Mouse (Mus musculus) mesoderm, embryonic 11.5 days (tissue): ENCODE results near the gene Tescl.
A peak's percentile ranks its signal among the peaks of the same experiment; 100 is the strongest.

Source experiments
- DNase-seq: peaks from one replicate; pipeline ENCODE4 v3.0.0-alpha.2; 2012; ENCODE audit warnings: low read depth, low spot score

Tescl gene

GRCm38 (mm10) chr7:24299823-24300481 lies 33.8 kb downstream of the Tescl start:
- DNase-seq, result no peak

- peak; percentile 95 for DNase-seq
Measured at GRCm38 (mm10) chr7:24298973-24299708, 34.6 kb downstream of the Tescl start.

DNA sequence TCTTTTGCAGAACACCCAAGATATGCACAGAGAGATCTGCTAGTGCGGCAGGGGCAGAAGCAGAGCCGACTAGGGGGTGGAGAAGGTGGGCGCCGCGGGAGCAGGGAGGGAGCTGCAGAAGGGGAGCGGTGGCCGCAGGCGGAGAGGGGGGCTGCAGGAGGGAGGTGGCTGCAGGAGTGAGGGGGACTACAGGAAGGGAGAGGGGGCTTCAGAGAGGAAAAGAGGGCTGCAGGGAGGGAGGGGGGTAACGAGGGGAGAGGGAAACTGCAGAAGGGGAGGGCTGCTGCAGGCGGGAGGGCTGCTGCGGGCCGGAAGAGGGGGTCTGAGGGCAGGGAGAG lies 35.1 kb downstream of the Tescl start:
- DNase-seq, result no peak

DNA sequence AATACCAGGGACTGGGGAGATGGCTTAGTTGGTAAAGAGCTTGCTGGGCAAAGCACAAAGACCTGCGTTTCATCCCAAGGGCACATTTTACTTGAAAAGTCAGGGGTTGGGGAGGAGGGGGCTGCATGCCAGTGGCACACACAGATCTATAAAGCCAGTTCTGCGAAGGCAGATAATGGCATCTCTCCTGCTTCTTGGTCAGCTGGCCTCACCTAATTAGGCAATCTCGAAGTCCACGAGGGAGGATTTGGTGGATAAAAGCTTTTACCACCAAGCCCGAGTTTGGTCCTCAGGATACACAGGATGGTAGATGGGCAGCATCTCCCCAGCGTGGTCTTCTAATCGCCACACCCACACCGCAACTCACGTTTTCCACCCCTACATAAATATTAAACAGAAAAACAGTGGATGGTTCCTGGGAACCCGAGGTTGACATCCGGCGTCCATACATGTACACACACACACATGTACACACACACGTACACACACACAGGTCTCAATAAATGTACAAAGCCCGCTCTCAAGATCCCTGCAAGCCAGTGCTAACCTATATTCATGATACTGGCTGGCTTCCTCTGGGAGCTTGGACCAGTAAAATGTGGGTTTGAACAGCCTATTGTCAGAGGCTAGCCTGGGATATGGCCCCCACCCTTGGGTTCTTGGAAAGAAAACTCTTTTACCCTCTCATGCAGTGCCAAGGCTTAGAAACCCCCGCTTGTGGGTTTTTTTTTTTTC lies 36.2 kb downstream of the Tescl start:
- no peak for DNase-seq

GRCm38 (mm10) chr7:24296386-24296785 lies 37.4 kb downstream of the Tescl start:
- DNase-seq, result no peak

GRCm38 (mm10) chr7:24295376-24295775 lies 38.4 kb downstream of the Tescl start:
- no peak for DNase-seq

DNA sequence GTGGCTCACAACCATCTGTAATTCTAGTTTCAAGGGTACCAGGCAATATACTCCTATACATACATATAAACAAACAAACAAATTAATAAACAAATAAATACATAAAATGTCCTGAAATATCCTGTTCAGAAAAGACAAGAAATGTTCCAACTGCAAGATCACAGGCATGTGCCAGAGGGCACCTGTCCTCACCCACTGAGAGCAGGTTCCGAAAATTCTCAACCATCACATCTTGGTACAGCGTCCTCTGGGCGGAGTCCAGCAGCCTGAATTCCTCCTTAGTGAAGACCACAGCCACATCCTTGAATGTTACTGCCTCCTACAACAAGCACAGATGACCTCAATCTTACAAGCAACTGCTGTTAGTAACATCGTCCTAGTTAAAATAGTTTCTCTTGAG lies 39.0 kb downstream of the Tescl start:
- DNase-seq, result no peak

DNA sequence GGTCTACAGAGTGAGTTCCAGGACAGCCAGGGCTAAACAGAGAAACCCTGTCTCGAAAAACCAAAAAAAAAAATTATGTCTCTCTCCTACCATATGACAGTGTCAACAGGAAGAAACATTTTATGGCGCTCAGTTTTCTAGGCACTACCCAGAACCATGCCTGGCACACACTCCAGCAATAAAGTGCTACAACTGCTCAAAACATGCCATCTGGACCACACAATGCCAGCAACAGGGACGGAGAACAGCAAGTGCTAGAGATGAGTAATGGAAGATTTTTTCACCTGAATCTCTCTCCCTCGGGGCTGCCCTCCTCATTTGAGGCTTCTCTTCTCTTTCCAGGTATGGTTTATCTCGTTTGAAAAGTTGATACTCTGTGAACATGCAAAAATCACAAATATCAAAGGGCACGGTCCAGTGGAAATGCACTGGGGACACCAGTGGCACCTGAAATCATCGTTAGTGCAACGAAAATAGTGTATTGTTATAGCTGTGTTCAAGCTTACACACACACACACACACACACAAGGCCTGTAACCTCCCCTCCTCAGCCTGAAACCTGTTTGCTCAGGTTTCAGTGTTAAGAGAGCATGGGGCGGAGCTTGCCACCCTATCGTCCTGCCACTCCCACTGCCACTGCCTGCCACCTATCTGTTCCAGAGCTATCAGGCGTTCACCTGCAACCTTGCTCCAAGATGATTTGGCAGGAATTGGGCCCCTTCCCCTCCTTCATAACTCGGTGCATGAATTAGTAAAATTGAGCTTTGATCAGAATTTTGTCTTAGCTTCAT lies 40.5 kb downstream of the Tescl start:
- DNase-seq, result no peak

DNA sequence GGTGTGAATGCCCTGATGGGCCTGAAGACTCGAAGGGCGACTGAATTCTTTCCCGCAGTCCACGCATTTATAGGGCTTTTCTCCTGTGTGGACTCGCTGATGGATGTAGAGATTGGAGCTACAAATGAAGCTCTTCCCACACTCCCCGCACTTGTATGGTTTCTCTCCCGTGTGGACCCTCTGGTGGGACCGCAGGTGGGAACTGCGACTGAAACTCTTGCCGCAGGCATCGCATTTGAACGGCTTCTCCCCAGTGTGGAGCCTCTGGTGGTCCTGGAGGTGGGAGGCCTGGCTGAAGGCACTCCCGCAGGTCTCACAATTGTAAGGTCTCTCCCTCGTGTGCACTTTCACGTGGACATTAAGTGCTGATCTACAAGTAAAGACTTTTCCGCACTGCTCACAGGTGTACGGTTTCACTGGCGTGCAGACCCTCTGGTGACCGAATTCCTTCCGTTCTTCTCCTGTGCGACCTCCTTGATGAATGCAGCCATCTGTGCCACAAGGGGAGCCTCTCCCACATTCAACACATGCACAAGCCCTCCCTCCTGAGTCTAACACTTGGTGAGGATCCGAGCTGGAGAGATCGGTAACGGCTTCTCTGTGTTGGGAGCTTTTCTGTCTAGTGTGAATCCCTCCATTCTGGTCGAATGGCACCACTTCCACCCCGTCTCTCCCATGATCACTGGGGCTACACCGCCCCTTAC lies 42.2 kb downstream of the Tescl start:
- no peak for DNase-seq

DNA sequence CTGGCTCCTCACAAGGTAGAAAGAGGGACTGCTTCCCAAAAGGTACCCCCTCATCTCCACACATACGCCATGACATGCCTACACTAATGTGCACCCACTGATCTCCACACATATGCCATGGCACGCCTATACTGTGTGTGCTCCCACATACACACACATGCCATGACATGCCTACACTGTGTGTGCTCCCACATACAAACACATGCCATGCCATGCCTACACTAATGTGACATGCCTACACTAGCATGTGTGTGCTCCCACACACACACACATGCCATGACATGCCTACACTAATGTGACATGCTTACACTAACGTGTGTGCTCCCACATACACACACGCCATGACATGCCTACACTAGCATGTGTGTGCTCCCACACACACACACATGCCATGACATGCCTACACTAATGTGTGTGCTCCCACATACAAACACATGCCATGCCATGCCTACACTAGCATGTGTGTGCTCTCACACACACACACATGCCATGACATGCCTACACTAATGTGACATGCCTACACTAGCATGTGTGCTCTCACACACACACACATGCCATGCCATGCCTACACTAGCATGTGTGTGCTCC lies 43.5 kb downstream of the Tescl start:
- DNase-seq, result no peak

GRCm38 (mm10) chr7:24288512-24288911 lies 45.2 kb downstream of the Tescl start:
- DNase-seq, result no peak

- no peak for DNase-seq
Measured at GRCm38 (mm10) chr7:24287670-24288069, 46.1 kb downstream of the Tescl start.

DNA sequence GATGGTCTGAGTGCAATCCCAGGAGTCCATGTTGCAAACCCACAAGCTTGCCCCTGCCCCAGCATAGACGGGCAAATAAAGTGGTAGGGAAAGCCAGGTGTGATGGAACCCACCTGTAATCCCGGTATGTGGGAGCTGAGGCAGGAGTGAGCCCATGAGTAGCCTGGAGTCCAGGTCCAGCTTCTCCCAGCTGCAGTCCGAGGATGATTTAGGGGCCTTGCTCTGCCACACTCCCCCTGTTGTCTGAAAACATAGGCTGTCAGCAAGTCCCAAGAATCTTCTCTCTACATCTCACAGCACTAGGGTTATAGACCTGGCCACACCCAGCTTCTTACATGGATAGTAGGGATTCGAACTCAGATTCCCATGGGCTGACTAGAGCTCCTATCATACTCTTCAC lies 46.8 kb downstream of the Tescl start:
- no peak for DNase-seq

DNA sequence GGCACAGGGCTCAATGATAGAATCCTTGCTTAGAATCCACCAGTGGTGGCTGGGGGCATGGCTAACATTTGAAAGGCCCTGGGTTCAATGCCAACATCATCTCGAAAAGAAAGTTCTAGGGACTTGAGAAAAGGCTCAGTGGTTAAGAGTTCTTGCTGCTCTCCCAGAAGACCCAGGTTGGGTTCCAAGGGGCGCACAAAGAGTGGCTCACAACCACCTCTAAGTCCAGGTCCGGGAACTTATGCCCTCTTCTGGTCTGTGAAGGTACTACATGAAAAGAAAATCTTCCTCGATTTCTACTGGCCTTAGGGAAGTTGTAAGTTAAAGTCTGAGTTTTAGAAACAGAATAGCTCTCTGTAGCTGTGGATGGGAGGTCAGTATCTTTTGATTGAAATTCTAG lies 47.6 kb downstream of the Tescl start:
- DNase-seq, result no peak
